Mouse (Mus musculus) forebrain, postnatal 0 days (tissue): Measurements from ENCODE around the gene Pex16. TPM values are rescaled to one million over a fixed set of nuclear protein-coding genes. Genes with fewer than 3 reads are reported as not detected.

Source experiments
- ATAC-seq: fragments of 200-750 bp; cut with Nextera tagmentation; 2 replicates; pipeline ENCODE4 v1.8.0; 2017; ENCODE audit warnings: mild to moderate bottlenecking, moderate library complexity
- DNase-seq: peaks from one replicate; pipeline ENCODE4 v3.0.0-alpha.2; 2015
- H3K27ac ChIP-seq: fragments of 300-500 bp; sonication (generic); 2 replicates; pipeline ENCODE4 v1.5.1; 2014; ENCODE audit warnings: low read depth, mild to moderate bottlenecking, antibody characterized with exemption, low read length, moderate library complexity, mixed read lengths
- H3K27me3 ChIP-seq: fragments of 300-500 bp; sonication (generic); 2 replicates; pipeline ENCODE4 v1.6.1; 2014; ENCODE audit warnings: mild to moderate bottlenecking, low read length, mixed read lengths; ENCODE audit not compliant: insufficient read depth
- H3K36me3 ChIP-seq: fragments of 300-500 bp; sonication (generic); 2 replicates; pipeline ENCODE4 v1.6.1; 2014; ENCODE audit warnings: mild to moderate bottlenecking, moderate library complexity; ENCODE audit not compliant: insufficient read depth
- H3K4me1 ChIP-seq: fragments of 300-500 bp; sonication (generic); 2 replicates; pipeline ENCODE4 v1.6.1; 2014; ENCODE audit warnings: antibody characterized with exemption; ENCODE audit not compliant: insufficient read depth
- H3K4me2 ChIP-seq: fragments of 300-500 bp; sonication (generic); 2 replicates; pipeline ENCODE4 v1.6.1; 2014; ENCODE audit warnings: low read depth, mild to moderate bottlenecking, moderate library complexity
- H3K4me3 ChIP-seq: fragments of 300-500 bp; sonication (generic); 2 replicates; pipeline ENCODE4 v1.5.1; 2014; ENCODE audit warnings: low read depth, low read length, mixed read lengths
- H3K9ac ChIP-seq: fragments of 300-500 bp; sonication (generic); 2 replicates; pipeline ENCODE4 v1.6.1; 2014; ENCODE audit warnings: mild to moderate bottlenecking
- H3K9me3 ChIP-seq: fragments of 300-500 bp; sonication (generic); 2 replicates; pipeline ENCODE4 v1.6.1; 2016; ENCODE audit warnings: low read length
- CTCF ChIP-seq: sonication (generic); IDR thresholded peaks from 2 replicates; pipeline ENCODE4 v1.5.1; 2016; ENCODE audit warnings: antibody characterized with exemption, control low read depth, low read depth
- WGBS: fragments of 180-500 bp; shearing (Covaris S2); extraction: QIAGEN DNeasy Blood & Tissue Kit; methylation state at CpG from one replicate; pipeline ENCODE4 v1.1.7; 2014; 5-methylcytosine and 5-hydroxymethylcytosine counted together
- polyA plus RNA-seq: library from polyadenylated mRNA; unstranded; fragments of >200 nt; fragmentation: Nextera tagmentation; extraction: Ambion mirVana; gene quantifications from 2 replicates; pipeline ENCODE4 v1.2.1, GENCODE M21; 2015
- total RNA-seq: library from RNA; depleted of rRNA; stranded (reverse); fragments of >200 nt; gene quantifications from 2 replicates; pipeline ENCODE4 v1.2.3, GENCODE M21; 2014; rRNA removed

The Pex16 gene
- 33.5 and 41.1 TPM in 2 replicates for total RNA-seq
- polyA plus RNA-seq, result 53.2 and 53.7 TPM in 2 replicates

DNA sequence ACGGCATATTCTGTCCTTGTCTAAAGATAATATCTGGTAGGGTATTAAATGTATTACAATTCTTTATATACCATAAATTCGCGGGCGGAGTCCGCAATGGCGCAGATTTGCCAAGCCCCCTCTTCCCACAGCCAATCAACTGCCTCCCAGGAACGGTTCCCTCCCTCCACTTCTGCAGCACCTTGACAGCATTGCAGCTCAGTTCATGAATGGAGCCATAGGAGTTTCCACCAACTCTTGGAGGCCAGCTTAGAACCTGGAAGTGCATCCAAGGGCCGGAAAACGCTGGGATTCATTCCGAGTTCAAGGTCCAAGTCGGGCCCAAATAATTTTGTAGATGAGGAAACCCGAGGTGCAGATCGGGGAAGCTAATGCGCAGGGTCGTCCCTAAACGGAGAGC is at the start of gene Pex16, which contains the start of gene Large2:
TSS of gene Pex16 (plus strand) at position 163 of the 400 bp plus-strand sequence.
TSS of gene Large2 (minus strand) at position 356 of the 400 bp plus-strand sequence.
- H3K4me1 ChIP-seq, result peaks cover 23% of the 10 kb centered on the region
- H3K4me2 ChIP-seq, result peak within 1 kb of the TSS; percentile 93
- DNase-seq, result peak; percentile 70

DNA sequence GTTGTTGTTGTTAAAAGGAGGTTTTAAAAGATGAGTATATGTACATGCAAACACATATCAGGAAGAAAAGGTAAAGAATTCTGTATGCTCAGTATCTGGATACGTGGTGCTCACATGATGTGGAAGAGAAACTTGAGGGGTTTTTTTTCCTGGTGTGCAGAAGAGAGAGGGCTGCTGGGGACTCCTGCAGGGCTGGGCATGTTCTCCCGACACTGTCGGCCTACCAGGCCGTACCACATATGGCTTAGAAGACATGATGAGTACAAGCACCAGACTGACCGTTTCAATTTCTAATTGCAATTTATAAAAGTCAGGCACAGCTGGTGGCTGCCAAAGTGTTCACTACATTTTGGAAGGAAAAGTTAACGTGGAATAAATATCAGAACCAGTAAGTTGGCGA is 48.8 kb upstream of the Pex16 start:
- WGBS, result 89% methylated on average over 7 of the region's 7 CpGs
- H3K4me2 ChIP-seq, result no peak overlapping the region
- H3K9me3 ChIP-seq, result no peaks in the 10 kb centered on the region
- no peaks in the 10 kb centered on the region for H3K27me3 ChIP-seq
- TF ChIP-seq CTCF, result no peak
- no peak overlapping the region for H3K27ac ChIP-seq
- no peak overlapping the region for H3K4me3 ChIP-seq
- ATAC-seq, result no peak
- peaks cover 31% of the 10 kb centered on the region for H3K36me3 ChIP-seq
- DNase-seq, result no peak
- no peak overlapping the region for H3K9ac ChIP-seq
- H3K4me1 ChIP-seq, result no peaks in the 10 kb centered on the region

More for the DNA sequence above, at the start of gene Pex16, which contains the start of gene Large2:
- peak; percentile 54 for ATAC-seq
- H3K27ac ChIP-seq, result peak within 1 kb of the TSS; percentile 80
- no peaks in the 10 kb centered on the region for H3K9me3 ChIP-seq
- H3K27me3 ChIP-seq, result peaks cover 4% of the 10 kb centered on the region; the same call in 1 of the 2 replicates
- TF ChIP-seq CTCF, result no peak
- peak within 1 kb of the TSS; percentile 75 for H3K9ac ChIP-seq
- H3K36me3 ChIP-seq, result peaks cover 18% of the 10 kb centered on the region
- 4% methylated on average over 16 of the region's 16 CpGs for WGBS
- peak within 1 kb of the TSS; percentile 70 for H3K4me3 ChIP-seq

DNA sequence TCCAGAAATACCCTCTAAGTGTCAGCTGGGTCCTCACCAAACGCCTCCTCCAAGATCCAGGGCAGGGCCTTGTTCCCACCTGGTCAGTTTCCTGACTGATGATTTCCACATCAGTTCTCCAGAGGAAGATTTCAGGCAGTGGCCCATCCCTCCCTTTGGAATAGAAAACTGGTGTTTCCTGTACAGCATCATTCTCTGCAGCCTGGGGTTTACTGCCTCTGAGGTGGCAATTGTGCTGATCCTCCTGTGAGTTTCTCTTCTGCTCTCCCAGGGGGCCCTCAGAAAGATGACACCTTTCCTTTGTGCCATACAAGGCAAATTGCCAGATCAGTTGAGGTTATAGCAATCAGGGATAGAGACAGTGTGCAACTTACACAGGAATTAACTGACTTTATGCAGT is 48.3 kb upstream of the Pex16 start:
- H3K4me2 ChIP-seq, result no peak overlapping the region
- H3K27ac ChIP-seq, result no peak overlapping the region
- H3K27me3 ChIP-seq, result no peaks in the 10 kb centered on the region
- H3K4me1 ChIP-seq, result no peaks in the 10 kb centered on the region
- ATAC-seq (no peak), DNase-seq (no peak)
- no peak for TF ChIP-seq CTCF
- H3K4me3 ChIP-seq, result no peak overlapping the region
- WGBS, result 92% methylated on average over 1 of the region's 1 CpGs
- peaks cover 31% of the 10 kb centered on the region for H3K36me3 ChIP-seq
- no peaks in the 10 kb centered on the region for H3K9me3 ChIP-seq
- no peak overlapping the region for H3K9ac ChIP-seq

DNA sequence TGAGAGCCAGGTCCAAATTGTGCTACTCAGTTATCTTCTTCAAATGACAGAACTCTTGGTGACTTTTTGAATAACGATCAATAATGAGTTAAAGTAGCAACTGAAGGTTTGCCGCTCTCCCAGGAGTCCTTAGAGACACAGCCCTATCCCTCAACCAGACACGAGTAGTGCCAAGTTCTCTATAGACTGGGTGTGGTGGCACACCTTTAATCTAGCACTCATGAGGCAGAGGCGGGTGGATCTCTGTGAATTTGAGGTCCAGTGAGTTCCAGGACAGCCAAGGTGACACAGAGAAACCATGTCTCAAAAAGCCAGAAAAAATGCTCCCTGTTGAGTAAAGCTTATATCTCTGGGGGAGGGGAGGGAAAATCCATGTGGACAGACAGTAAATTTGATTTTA is 46.9 kb upstream of the Pex16 start:
- Histone ChIP-seq H3K4me3 (no peak overlapping the region), H3K4me2 (no peak overlapping the region), H3K9me3 (no peaks in the 10 kb centered on the region), H3K36me3 (peaks cover 33% of the 10 kb centered on the region), H3K27ac (no peak overlapping the region), H3K27me3 (no peaks in the 10 kb centered on the region), H3K9ac (no peak overlapping the region), H3K4me1 (no peaks in the 10 kb centered on the region)
- DNase-seq (no peak), ATAC-seq (no peak)
- TF ChIP-seq CTCF, result no peak
- WGBS, result 91% methylated on average over 4 of the region's 4 CpGs

DNA sequence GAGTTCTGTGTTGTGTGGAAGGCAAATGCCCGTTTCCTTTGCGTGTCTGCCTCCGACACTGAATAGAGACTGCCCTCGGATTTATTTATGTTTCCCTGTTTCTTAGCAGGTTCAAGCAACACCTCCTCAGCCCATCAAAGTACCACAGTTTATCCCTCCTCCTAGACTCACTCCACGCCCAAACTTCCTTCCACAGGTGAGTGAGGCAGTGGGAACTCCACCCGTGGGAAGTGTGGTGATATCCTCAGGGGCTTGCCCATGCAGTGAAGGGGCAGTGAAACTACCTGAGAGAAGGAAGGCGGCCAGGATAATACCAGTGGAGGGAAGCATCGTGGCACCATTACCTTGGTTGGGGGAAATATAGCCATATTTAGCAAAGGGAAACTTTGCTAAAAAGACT is 46.3 kb upstream of the Pex16 start:
- WGBS, result 96% methylated on average over 8 of the region's 8 CpGs
- no peak for ATAC-seq
- TF ChIP-seq CTCF, result no peak
- no peaks in the 10 kb centered on the region for H3K4me1 ChIP-seq
- DNase-seq, result no peak
- no peaks in the 10 kb centered on the region for H3K27me3 ChIP-seq
- no peak overlapping the region for H3K9ac ChIP-seq
- no peak overlapping the region for H3K4me3 ChIP-seq
- H3K36me3 ChIP-seq, result peaks cover 36% of the 10 kb centered on the region
- H3K9me3 ChIP-seq, result no peaks in the 10 kb centered on the region
- H3K27ac ChIP-seq, result no peak overlapping the region
- no peak overlapping the region for H3K4me2 ChIP-seq

DNA sequence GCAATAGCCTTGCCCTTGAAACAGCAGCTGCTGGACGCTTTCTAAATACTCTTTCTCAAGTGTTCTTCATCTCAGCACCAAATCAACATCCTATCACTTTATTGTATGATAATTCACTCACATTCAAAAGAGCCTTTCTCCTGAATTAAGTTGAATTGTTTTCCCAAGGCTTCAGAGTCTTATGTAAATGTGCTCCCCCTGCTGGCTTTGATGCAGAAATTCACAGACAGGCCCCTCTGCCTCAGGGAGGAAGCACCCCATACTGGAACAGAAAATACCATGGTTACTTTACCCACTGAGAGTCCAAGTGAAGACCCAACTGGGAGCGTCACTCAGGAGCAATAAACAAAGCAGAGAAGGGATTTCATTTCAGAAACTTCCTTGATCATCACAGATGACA is 43.6 kb upstream of the Pex16 start:
- Histone ChIP-seq H3K9me3 (no peaks in the 10 kb centered on the region), H3K4me2 (no peak overlapping the region), H3K27ac (no peak overlapping the region), H3K27me3 (no peaks in the 10 kb centered on the region), H3K9ac (no peak overlapping the region), H3K36me3 (peaks cover 43% of the 10 kb centered on the region), H3K4me1 (no peaks in the 10 kb centered on the region), H3K4me3 (no peak overlapping the region)
- 0 out of 2 replicates have a peak, but pooled peaks have one; percentile 40 for ATAC-seq
- peak; percentile 83 for DNase-seq
- peak; percentile 76 for TF ChIP-seq CTCF
- WGBS, result 56% methylated on average over 2 of the region's 2 CpGs

DNA sequence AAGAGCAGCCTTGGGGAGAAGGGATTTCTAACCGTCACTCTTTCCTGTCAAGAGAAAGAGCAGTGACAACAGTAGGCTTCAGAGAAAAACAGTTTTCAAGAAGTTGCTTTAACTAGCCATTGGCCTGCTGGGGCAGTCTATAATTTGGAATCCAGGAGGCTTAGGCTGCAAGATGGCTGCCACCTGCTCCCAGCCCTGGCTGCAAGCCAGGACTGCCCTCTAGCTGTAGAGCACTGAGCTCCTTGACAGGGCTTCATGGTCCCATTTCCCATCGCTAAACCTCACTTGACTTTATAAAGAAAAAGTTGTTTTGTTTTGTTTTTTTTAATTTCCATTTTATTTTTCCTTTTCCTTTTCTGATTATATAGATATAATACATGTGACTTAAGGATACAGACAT is 43.1 kb upstream of the Pex16 start:
- Histone ChIP-seq H3K4me3 (no peak overlapping the region), H3K9ac (no peak overlapping the region), H3K4me2 (no peak overlapping the region), H3K9me3 (no peaks in the 10 kb centered on the region), H3K27me3 (no peaks in the 10 kb centered on the region), H3K27ac (no peak overlapping the region), H3K4me1 (no peaks in the 10 kb centered on the region), H3K36me3 (peaks cover 43% of the 10 kb centered on the region)
- peak; percentile 20; the same call in 1 of the 2 replicates for TF ChIP-seq CTCF
- 74% methylated on average over 2 of the region's 2 CpGs for WGBS
- ATAC-seq, result peak; percentile 43; the same call in 1 of the 2 replicates
- peak; percentile 53 for DNase-seq
